In the genomic region with DNA sequence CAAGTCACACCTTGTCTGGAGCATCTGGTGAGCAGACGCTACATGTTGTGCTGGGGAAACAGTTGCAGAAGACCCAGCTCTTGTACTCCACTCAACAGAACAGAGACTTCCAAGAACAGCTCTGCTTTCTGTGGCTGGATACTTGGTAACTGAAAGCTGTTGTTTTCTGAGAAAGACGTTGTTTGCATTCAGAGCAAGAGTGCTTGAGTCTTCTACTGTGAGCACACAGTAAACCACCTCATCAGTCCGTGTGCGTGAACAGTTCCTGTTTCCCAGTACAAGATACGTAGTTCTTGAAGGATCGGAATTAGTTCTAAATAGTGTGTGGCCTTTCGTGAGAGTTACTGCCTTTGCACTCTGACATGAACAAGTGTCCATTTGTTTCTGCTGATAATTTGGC, we compare ENCODE assay signal across 20 mouse cellular contexts.
"Had no signal": no experiment of that assay in that cellular context is flagged by ENCODE, and none has a peak within 500 bp of the region (broad histone marks: within the 10 kb centered on the region; RNA-seq: fewer than 3 reads in every experiment).

No protein-coding gene starts in this region.

- H3K4me2 ChIP-seq: lung, embryonic 15.5 days; midbrain, embryonic 11.5 days; midbrain, embryonic 13.5 days; midbrain, embryonic 15.5 days; neural tube, embryonic 12.5 days; stomach, embryonic 15.5 days had no signal

- H3K27me3 ChIP-seq: lung, embryonic 15.5 days; megakaryocyte, embryonic 14.5 days; midbrain, embryonic 13.5 days; midbrain, embryonic 15.5 days; neural tube, embryonic 12.5 days; stomach, embryonic 15.5 days had no signal

- ATAC-seq: liver, postnatal 0 days; lung, postnatal 0 days; midbrain, embryonic 13.5 days; midbrain, embryonic 15.5 days had no signal

- H3K9me3 ChIP-seq: lung, embryonic 15.5 days; megakaryocyte, embryonic 14.5 days; midbrain, embryonic 13.5 days; midbrain, embryonic 15.5 days; neural tube, embryonic 12.5 days; stomach, embryonic 15.5 days had no signal

- H3K4me3 ChIP-seq: lung, embryonic 15.5 days; megakaryocyte, embryonic 14.5 days; midbrain, embryonic 13.5 days; midbrain, embryonic 15.5 days; neural tube, embryonic 12.5 days; stomach, embryonic 15.5 days had no signal

- H3K9ac ChIP-seq: liver, postnatal 0 days; lung, embryonic 15.5 days; midbrain, embryonic 13.5 days; midbrain, embryonic 15.5 days; neural tube, embryonic 12.5 days; stomach, embryonic 15.5 days had no signal

- H3K4me1 ChIP-seq: lung, embryonic 15.5 days; midbrain, embryonic 13.5 days; midbrain, embryonic 15.5 days; neural tube, embryonic 12.5 days; stomach, embryonic 15.5 days had no signal

- DNase-seq: liver, postnatal 0 days; lung, adult 2 months; lung, postnatal 14 days; lung, postnatal 36 days; retina, postnatal 1 day; right cerebral cortex, adult 18-20 months; right cerebral cortex, postnatal 25 days; thymus, adult 2 months; thymus, postnatal 25 days; thymus, postnatal 4 days had no signal

- H3K27ac ChIP-seq: lung, embryonic 15.5 days; macrophage; midbrain, embryonic 13.5 days; midbrain, embryonic 15.5 days; neural tube, embryonic 12.5 days; stomach, embryonic 15.5 days; stomach, postnatal 0 days had no signal

- H3K36me3 ChIP-seq: midbrain, embryonic 15.5 days had no signal
